Mouse (Mus musculus) embryonic facial prominence, embryonic 11.5 days (tissue): ENCODE measurements around the gene Tpst2. TPM values are rescaled to one million over a fixed set of nuclear protein-coding genes. Genes with fewer than 3 reads are reported as not detected.

Source experiments
- ATAC-seq: fragments of 200-750 bp; cut with Nextera tagmentation; replicated peaks from 2 replicates; pipeline ENCODE4 v1.8.0; 2017; ENCODE audit warnings: low read depth; ENCODE audit not compliant: insufficient number of reproducible peaks, low FRiP score, low TSS enrichment
- DNase-seq: peaks from one replicate; pipeline ENCODE4 v3.0.0-alpha.2; 2015; ENCODE audit warnings: low spot score
- H3K27ac ChIP-seq: fragments of 300-500 bp; sonication (generic); replicated peaks from 2 replicates; pipeline ENCODE4 v1.5.1; 2014; ENCODE audit warnings: mild to moderate bottlenecking, low read depth, low read length, control low read depth
- H3K27me3 ChIP-seq: fragments of 300-500 bp; sonication (generic); 2 replicates; pipeline ENCODE4 v1.6.1; 2014; ENCODE audit warnings: mild to moderate bottlenecking, low read length, moderate library complexity, mixed read lengths; ENCODE audit not compliant: control insufficient read depth, insufficient read depth
- H3K36me3 ChIP-seq: fragments of 300-500 bp; sonication (generic); replicated peaks from 2 replicates; pipeline ENCODE4 v1.6.1; 2014; ENCODE audit warnings: low read depth, mild to moderate bottlenecking, low read length, moderate library complexity, mixed read lengths; ENCODE audit not compliant: control insufficient read depth, insufficient read depth
- H3K4me1 ChIP-seq: fragments of 300-500 bp; sonication (generic); 2 replicates; pipeline ENCODE4 v1.6.1; 2014; ENCODE audit warnings: low read length, mixed read lengths; ENCODE audit not compliant: control insufficient read depth, insufficient read depth
- H3K4me2 ChIP-seq: fragments of 300-500 bp; sonication (generic); 2 replicates; pipeline ENCODE4 v1.6.1; 2014; ENCODE audit warnings: low read depth, mild to moderate bottlenecking, control low read depth, low read length, moderate library complexity
- H3K4me3 ChIP-seq: fragments of 300-500 bp; sonication (generic); 2 replicates; pipeline ENCODE4 v1.5.1; 2014; ENCODE audit warnings: low read depth, low read length, control low read depth
- H3K9ac ChIP-seq: fragments of 300-500 bp; sonication (generic); replicated peaks from 2 replicates; pipeline ENCODE4 v1.6.1; 2014; ENCODE audit warnings: mild to moderate bottlenecking, control low read depth, low read length
- H3K9me3 ChIP-seq: fragments of 300-500 bp; sonication (generic); replicated peaks from 2 replicates; pipeline ENCODE4 v1.6.1; 2016; ENCODE audit warnings: mild to moderate bottlenecking, low read length, inconsistent platforms, mixed read lengths; ENCODE audit not compliant: control insufficient read depth
- WGBS: fragments of 180-500 bp; shearing (Covaris S2); extraction: QIAGEN DNeasy Blood & Tissue Kit; methylation state at CpG from one replicate; pipeline ENCODE4 v1.1.7; 2014; 5-methylcytosine and 5-hydroxymethylcytosine counted together
- polyA plus RNA-seq: library from polyadenylated mRNA; unstranded; fragments of >200 nt; fragmentation: Nextera tagmentation; extraction: Ambion mirVana; gene quantifications from 2 replicates; pipeline ENCODE4 v1.2.1, GENCODE M21; 2014

The Tpst2 gene
- polyA plus RNA-seq, 1 experiment from 2014 or later: 29.0 TPM

DNA sequence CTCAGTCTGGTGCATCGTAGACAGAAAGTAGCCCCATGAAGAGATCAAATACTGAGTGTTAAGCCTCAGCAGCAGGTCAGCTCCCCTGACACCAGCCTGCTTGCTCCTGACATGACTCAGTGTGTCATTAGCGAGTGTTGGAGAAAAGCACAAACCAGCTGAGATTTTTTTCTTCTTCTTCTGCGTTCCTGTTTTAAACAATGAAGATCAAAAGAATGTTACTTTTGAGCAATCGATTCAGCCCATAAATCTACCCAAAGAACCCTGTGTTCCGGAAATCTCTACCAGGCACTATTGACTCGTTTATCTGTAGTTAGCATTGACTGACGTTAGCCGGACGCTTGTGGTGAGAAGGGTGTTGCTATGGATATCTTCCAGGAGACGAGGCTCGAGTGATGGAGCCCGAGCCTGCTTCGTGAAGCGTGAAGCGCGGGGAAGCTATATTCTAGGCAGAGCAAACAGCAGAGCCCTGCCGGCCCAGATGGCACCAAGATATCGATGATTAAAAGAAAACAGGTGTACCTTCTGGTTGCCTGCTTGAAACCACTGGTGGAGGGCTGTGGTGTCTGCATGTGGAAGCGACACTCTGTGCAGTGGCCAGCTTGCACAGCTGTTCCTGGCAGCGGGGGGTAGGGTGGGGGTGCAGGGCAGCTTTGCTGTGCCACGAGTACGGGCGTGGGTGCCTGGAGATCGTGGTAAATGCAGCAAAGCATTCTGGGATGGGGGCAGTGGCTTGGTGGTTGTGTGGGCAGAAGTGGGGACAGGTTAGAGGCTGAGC lies 5.5 kb upstream of the Tpst2 start:
- H3K4me2 ChIP-seq: no peak overlapping the region
- 70% methylated on average over 24 of the region's 24 CpGs for WGBS
- peaks cover 2% of the 10 kb centered on the region; the same call in 1 of the 2 replicates for H3K27me3 ChIP-seq
- H3K9me3 ChIP-seq: no peaks in the 10 kb centered on the region
- H3K9ac ChIP-seq: no peak overlapping the region
- no peak overlapping the region for H3K4me3 ChIP-seq
- DNase-seq (no peak), ATAC-seq (no peak)
- no peak overlapping the region for H3K27ac ChIP-seq
- H3K36me3 ChIP-seq: no peaks in the 10 kb centered on the region
- H3K4me1 ChIP-seq: no peaks in the 10 kb centered on the region

- no peaks in the 10 kb centered on the region; the same call in 1 of the 2 replicates for H3K4me1 ChIP-seq
- 60% methylated on average over 2 of the region's 2 CpGs for WGBS
Observed at GRCm38 (mm10) chr5:112272934-112273333, 3.6 kb upstream of the Tpst2 start.

DNA sequence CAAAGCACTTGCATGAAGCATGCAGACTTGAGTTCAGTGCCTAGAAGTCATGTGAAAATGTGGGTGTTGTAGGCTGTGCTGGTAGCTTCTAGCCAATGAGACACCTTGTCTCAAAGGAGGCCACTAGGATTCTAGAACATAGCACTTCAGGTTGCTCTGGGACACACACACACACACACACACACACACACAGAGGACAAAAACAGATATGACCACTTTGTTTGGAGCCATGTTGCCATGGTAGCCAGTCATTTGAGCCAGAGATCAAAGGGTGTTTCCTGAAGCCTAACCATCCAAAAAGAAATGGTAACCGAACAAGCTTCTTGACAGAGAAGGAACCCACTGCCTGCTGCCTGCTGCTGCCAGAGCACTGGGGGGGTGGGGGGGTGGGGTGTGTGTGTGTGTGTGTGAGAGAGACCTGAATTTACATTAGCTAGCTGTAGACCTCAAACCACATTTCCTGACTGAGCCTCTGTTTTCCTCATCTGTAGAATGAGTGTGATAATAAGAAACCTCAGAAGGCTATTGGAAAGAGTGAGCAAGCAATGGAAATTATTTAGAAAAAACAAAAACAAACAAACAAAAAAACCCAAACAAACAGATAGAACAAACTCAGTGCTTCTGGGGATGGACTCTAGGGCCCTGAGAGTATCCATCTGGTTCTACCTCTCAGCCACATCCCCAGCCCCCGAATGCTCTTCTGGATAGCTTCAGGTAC lies 2.6 kb upstream of the Tpst2 start:
- no peak for ATAC-seq
- no peaks in the 10 kb centered on the region for H3K36me3 ChIP-seq
- WGBS: 63% methylated on average over 2 of the region's 2 CpGs

More at GRCm38 (mm10) chr5:112272934-112273333, 3.6 kb upstream of the Tpst2 start:
- DNase-seq (no peak), ATAC-seq (no peak)
- H3K27me3 ChIP-seq: peaks cover 2% of the 10 kb centered on the region; the same call in 1 of the 2 replicates
- H3K9ac ChIP-seq: no peak overlapping the region
- no peaks in the 10 kb centered on the region for H3K36me3 ChIP-seq
- no peak overlapping the region for H3K4me3 ChIP-seq
- H3K27ac ChIP-seq: no peak overlapping the region
- H3K9me3 ChIP-seq: no peaks in the 10 kb centered on the region
- no peak overlapping the region for H3K4me2 ChIP-seq

GRCm38 (mm10) chr5:112275021-112275804 lies 1.3 kb upstream of the Tpst2 start:
- H3K36me3 ChIP-seq: no peaks in the 10 kb centered on the region
- DNase-seq (no peak), ATAC-seq (no peak)
- no peaks in the 10 kb centered on the region; the same call in 1 of the 2 replicates for H3K4me1 ChIP-seq
- H3K27ac ChIP-seq: no peak overlapping the region
- no peak overlapping the region for H3K9ac ChIP-seq
- H3K4me3 ChIP-seq: no peak overlapping the region
- no peaks in the 10 kb centered on the region for H3K9me3 ChIP-seq
- no peak overlapping the region for H3K4me2 ChIP-seq
- WGBS: 62% methylated on average over 4 of the region's 4 CpGs
- H3K27me3 ChIP-seq: no peaks in the 10 kb centered on the region

More for the DNA sequence above, 2.6 kb upstream of the Tpst2 start:
- Histone ChIP-seq H3K9ac (no peak overlapping the region), H3K4me1 (no peaks in the 10 kb centered on the region; the same call in 1 of the 2 replicates), H3K9me3 (no peaks in the 10 kb centered on the region), H3K4me2 (no peak overlapping the region), H3K27ac (no peak overlapping the region), H3K4me3 (no peak overlapping the region), H3K27me3 (no peaks in the 10 kb centered on the region)
- peak; percentile 26 for DNase-seq

GRCm38 (mm10) chr5:112276907-112277348 lies 437 bp downstream of the Tpst2 start:
- Histone ChIP-seq H3K4me3 (peak overlapping the region; percentile 79), H3K36me3 (no peaks in the 10 kb centered on the region), H3K4me2 (peak overlapping the region; percentile 81), H3K9ac (peak overlapping the region; percentile 72), H3K4me1 (no peaks in the 10 kb centered on the region; the same call in 1 of the 2 replicates), H3K9me3 (no peaks in the 10 kb centered on the region), H3K27ac (no peak overlapping the region), H3K27me3 (no peaks in the 10 kb centered on the region)
- DNase-seq: peak; percentile 47
- WGBS: under 1% methylated on average over 24 of the region's 24 CpGs
- ATAC-seq: peak; percentile 3

GRCm38 (mm10) chr5:112277906-112278470 lies 1.5 kb downstream of the Tpst2 start:
- H3K27me3 ChIP-seq: no peaks in the 10 kb centered on the region
- no peak overlapping the region for H3K27ac ChIP-seq
- DNase-seq: no peak
- WGBS: 90% methylated on average over 11 of the region's 11 CpGs
- no peaks in the 10 kb centered on the region; the same call in 1 of the 2 replicates for H3K4me1 ChIP-seq
- no peak overlapping the region for H3K9ac ChIP-seq
- H3K4me2 ChIP-seq: no peak overlapping the region
- no peaks in the 10 kb centered on the region for H3K36me3 ChIP-seq
- H3K4me3 ChIP-seq: no peak overlapping the region
- ATAC-seq: no peak
- no peaks in the 10 kb centered on the region for H3K9me3 ChIP-seq

- Histone ChIP-seq H3K4me1 (no peaks in the 10 kb centered on the region; the same call in 1 of the 2 replicates), H3K27ac (no peak overlapping the region), H3K27me3 (no peaks in the 10 kb centered on the region), H3K9ac (no peak overlapping the region), H3K4me2 (no peak overlapping the region), H3K36me3 (no peaks in the 10 kb centered on the region), H3K4me3 (no peak overlapping the region), H3K9me3 (no peaks in the 10 kb centered on the region)
- DNase-seq (no peak), ATAC-seq (no peak)
- WGBS: 83% methylated on average over 17 of the region's 17 CpGs
Observed at GRCm38 (mm10) chr5:112279181-112280021, 2.9 kb downstream of the Tpst2 start.
